Mouse (Mus musculus): ENCODE measurements at regions not wholly inside any gene's neighbourhood (a gene's known extent, or its start where the extent isn't known, plus 50 kb on each side); places are given as distances from the start of the nearest gene placed in this dataset.

- no peak for TF ChIP-seq TAL1 (conservative IDR thresholded peaks at IDR 0.05; ENCODE audit: low read depth, low read length)
- no peak for TF ChIP-seq CTCF (IDR thresholded peaks at IDR 0.05; ENCODE audit: low read depth, low read length)
- TF ChIP-seq GATA1 (IDR thresholded peaks at IDR 0.05; ENCODE audit: borderline replicate concordance, low read length) = no peak
- no peak for TF ChIP-seq POLR2AphosphoS5 (IDR thresholded peaks at IDR 0.05; ENCODE audit: insufficient replicate concordance, low read depth, low read length)
- no peak for TF ChIP-seq GATA2 (IDR thresholded peaks at IDR 0.05; ENCODE audit: borderline replicate concordance, low read depth, low read length)
- no peaks in the 10 kb centered on the region for H3K27me3 ChIP-seq (ENCODE audit: insufficient read depth, low read length)
- no peaks in the 10 kb centered on the region for H3K36me3 ChIP-seq (replicated peaks)
- DNase-seq (ENCODE audit: low spot score) = no peak
- ATAC-seq (ENCODE audit: extremely low read depth, insufficient number of reproducible peaks, low FRiP score, poor library complexity, severe bottlenecking) = no peak
- H3K4me3 ChIP-seq (ENCODE audit: low read depth, low read length) = no peak overlapping the region
- no peaks in the 10 kb centered on the region for H3K4me1 ChIP-seq (ENCODE audit: insufficient read depth, low read depth, low read length)
- no peaks in the 10 kb centered on the region for H3K9me3 ChIP-seq (replicated peaks)
Observed at GRCm38 (mm10) chr5:134797688-134798094, 50.6 kb upstream of the Eln start.
